Mouse (Mus musculus): ENCODE data around the gene Dcn. TPM values are rescaled to one million over a fixed set of nuclear protein-coding genes. Genes with fewer than 3 reads are reported as not detected.

Gene Dcn
- total and polyA plus RNA-seq, 3 experiments = 0.11 TPM; not detected in 2

- ATAC-seq (ENCODE audit: extremely low read depth, insufficient number of reproducible peaks, low FRiP score, poor library complexity, severe bottlenecking) (no peak), DNase-seq (ENCODE audit: low spot score) (no peak)
- Histone ChIP-seq H3K9me3 (replicated peaks) (peaks cover 2% of the 10 kb centered on the region; the same call in 1 of the 2 replicates), H3K4me1 (ENCODE audit: insufficient read depth, low read depth, low read length) (no peaks in the 10 kb centered on the region), H3K36me3 (replicated peaks) (no peaks in the 10 kb centered on the region), H3K4me3 (ENCODE audit: low read depth, low read length) (no peak overlapping the region), H3K27me3 (ENCODE audit: insufficient read depth, low read length) (no peaks in the 10 kb centered on the region)
- no peak for TF ChIP-seq POLR2AphosphoS5 (IDR thresholded peaks at IDR 0.05; ENCODE audit: insufficient replicate concordance, low read depth, low read length)
- TF ChIP-seq GATA1 (IDR thresholded peaks at IDR 0.05; ENCODE audit: borderline replicate concordance, low read length) = no peak
- TF ChIP-seq GATA2 (IDR thresholded peaks at IDR 0.05; ENCODE audit: borderline replicate concordance, low read depth, low read length) = no peak
- TF ChIP-seq CTCF (IDR thresholded peaks at IDR 0.05; ENCODE audit: low read depth, low read length) = no peak
- TF ChIP-seq TAL1 (conservative IDR thresholded peaks at IDR 0.05; ENCODE audit: low read depth, low read length) = no peak
These were observed 44.0 kb downstream of the Dcn start for GRCm38 (mm10) chr10:97523366-97523765.

- Histone ChIP-seq H3K9me3 (replicated peaks) (peaks cover 3% of the 10 kb centered on the region; the same call in 1 of the 2 replicates), H3K36me3 (replicated peaks) (no peaks in the 10 kb centered on the region), H3K4me3 (ENCODE audit: low read depth, low read length) (no peak overlapping the region), H3K27me3 (ENCODE audit: insufficient read depth, low read length) (no peaks in the 10 kb centered on the region), H3K4me1 (ENCODE audit: insufficient read depth, low read depth, low read length) (no peaks in the 10 kb centered on the region)
- no peak for TF ChIP-seq GATA1 (IDR thresholded peaks at IDR 0.05; ENCODE audit: borderline replicate concordance, low read length)
- no peak for TF ChIP-seq CTCF (IDR thresholded peaks at IDR 0.05; ENCODE audit: low read depth, low read length)
- no peak for TF ChIP-seq TAL1 (conservative IDR thresholded peaks at IDR 0.05; ENCODE audit: low read depth, low read length)
- TF ChIP-seq POLR2AphosphoS5 (IDR thresholded peaks at IDR 0.05; ENCODE audit: insufficient replicate concordance, low read depth, low read length) = no peak
- ATAC-seq (ENCODE audit: extremely low read depth, insufficient number of reproducible peaks, low FRiP score, poor library complexity, severe bottlenecking) (no peak), DNase-seq (ENCODE audit: low spot score) (no peak)
These were observed 56.3 kb downstream of the Dcn start for GRCm38 (mm10) chr10:97535697-97536096.

GRCm38 (mm10) chr10:97536921-97537320 is 57.5 kb downstream of the Dcn start:
- no peaks in the 10 kb centered on the region for H3K27me3 ChIP-seq (ENCODE audit: insufficient read depth, low read length)
- H3K36me3 ChIP-seq (replicated peaks) = no peaks in the 10 kb centered on the region
- DNase-seq (ENCODE audit: low spot score) (no peak), ATAC-seq (ENCODE audit: extremely low read depth, insufficient number of reproducible peaks, low FRiP score, poor library complexity, severe bottlenecking) (no peak)
- no peak overlapping the region for H3K4me3 ChIP-seq (ENCODE audit: low read depth, low read length)
- TF ChIP-seq TAL1 (conservative IDR thresholded peaks at IDR 0.05; ENCODE audit: low read depth, low read length) (no peak), GATA1 (IDR thresholded peaks at IDR 0.05; ENCODE audit: borderline replicate concordance, low read length) (no peak), GATA2 (IDR thresholded peaks at IDR 0.05; ENCODE audit: borderline replicate concordance, low read depth, low read length) (no peak), POLR2AphosphoS5 (IDR thresholded peaks at IDR 0.05; ENCODE audit: insufficient replicate concordance, low read depth, low read length) (no peak), CTCF (IDR thresholded peaks at IDR 0.05; ENCODE audit: low read depth, low read length) (no peak)
- peaks cover 5% of the 10 kb centered on the region; the same call in 1 of the 2 replicates for H3K9me3 ChIP-seq (replicated peaks)
- no peaks in the 10 kb centered on the region for H3K4me1 ChIP-seq (ENCODE audit: insufficient read depth, low read depth, low read length)

GRCm38 (mm10) chr10:97538202-97538601 is 58.8 kb downstream of the Dcn start:
- Histone ChIP-seq H3K4me3 (ENCODE audit: low read depth, low read length) (no peak overlapping the region), H3K9me3 (replicated peaks) (peaks cover 5% of the 10 kb centered on the region; the same call in 1 of the 2 replicates), H3K27me3 (ENCODE audit: insufficient read depth, low read length) (no peaks in the 10 kb centered on the region), H3K36me3 (replicated peaks) (no peaks in the 10 kb centered on the region), H3K4me1 (ENCODE audit: insufficient read depth, low read depth, low read length) (no peaks in the 10 kb centered on the region)
- no peak for DNase-seq (ENCODE audit: low spot score)
- TF ChIP-seq GATA1 (IDR thresholded peaks at IDR 0.05; ENCODE audit: borderline replicate concordance, low read length) = no peak
- ATAC-seq (ENCODE audit: extremely low read depth, insufficient number of reproducible peaks, low FRiP score, poor library complexity, severe bottlenecking) = no peak

- no peak for TF ChIP-seq TAL1 (conservative IDR thresholded peaks at IDR 0.05; ENCODE audit: low read depth, low read length)
- no peak for TF ChIP-seq CTCF (IDR thresholded peaks at IDR 0.05; ENCODE audit: low read depth, low read length)
- TF ChIP-seq GATA2 (IDR thresholded peaks at IDR 0.05; ENCODE audit: borderline replicate concordance, low read depth, low read length) = no peak
- no peak for TF ChIP-seq GATA1 (IDR thresholded peaks at IDR 0.05; ENCODE audit: borderline replicate concordance, low read length)
- TF ChIP-seq POLR2AphosphoS5 (IDR thresholded peaks at IDR 0.05; ENCODE audit: insufficient replicate concordance, low read depth, low read length) = no peak
- H3K9me3 ChIP-seq (replicated peaks) = peaks cover 5% of the 10 kb centered on the region; the same call in 1 of the 2 replicates
- ATAC-seq (ENCODE audit: extremely low read depth, insufficient number of reproducible peaks, low FRiP score, poor library complexity, severe bottlenecking) = no peak
These were observed 68.3 kb downstream of the Dcn start for GRCm38 (mm10) chr10:97547740-97548139.

GRCm38 (mm10) chr10:97564957-97565856 is 85.8 kb downstream of the Dcn start, which contains the start of gene Lum:
Gene Lum, plus strand, starts transcription at chr10:97565128.
- no peaks in the 10 kb centered on the region for H3K27me3 ChIP-seq (ENCODE audit: insufficient read depth, low read length)
- no peak for ATAC-seq (ENCODE audit: extremely low read depth, insufficient number of reproducible peaks, low FRiP score, poor library complexity, severe bottlenecking)

More at GRCm38 (mm10) chr10:97547740-97548139, 68.3 kb downstream of the Dcn start:
- no peaks in the 10 kb centered on the region for H3K4me1 ChIP-seq (ENCODE audit: insufficient read depth, low read depth, low read length)
- no peaks in the 10 kb centered on the region for H3K36me3 ChIP-seq (replicated peaks)
- no peak overlapping the region for H3K4me3 ChIP-seq (ENCODE audit: low read depth, low read length)
- no peak for DNase-seq (ENCODE audit: low spot score)
- no peaks in the 10 kb centered on the region for H3K27me3 ChIP-seq (ENCODE audit: insufficient read depth, low read length)

More at GRCm38 (mm10) chr10:97564957-97565856, 85.8 kb downstream of the Dcn start, which contains the start of gene Lum:
- Histone ChIP-seq H3K4me3 (ENCODE audit: low read depth, low read length) (no peak within 1 kb of the TSS), H3K9me3 (replicated peaks) (peaks cover 8% of the 10 kb centered on the region), H3K4me1 (ENCODE audit: insufficient read depth, low read depth, low read length) (no peaks in the 10 kb centered on the region), H3K36me3 (replicated peaks) (no peaks in the 10 kb centered on the region)
- no peak for TF ChIP-seq CTCF (IDR thresholded peaks at IDR 0.05; ENCODE audit: low read depth, low read length)
- no peak for TF ChIP-seq GATA1 (IDR thresholded peaks at IDR 0.05; ENCODE audit: borderline replicate concordance, low read length)
- TF ChIP-seq GATA2 (IDR thresholded peaks at IDR 0.05; ENCODE audit: borderline replicate concordance, low read depth, low read length) = no peak
- no peak for TF ChIP-seq TAL1 (conservative IDR thresholded peaks at IDR 0.05; ENCODE audit: low read depth, low read length)
- TF ChIP-seq POLR2AphosphoS5 (IDR thresholded peaks at IDR 0.05; ENCODE audit: insufficient replicate concordance, low read depth, low read length) = no peak
- no peak for DNase-seq (ENCODE audit: low spot score)

All from G1E (cell line).